ENCODE assay signal across 25 mouse cellular contexts in the genomic region with DNA sequence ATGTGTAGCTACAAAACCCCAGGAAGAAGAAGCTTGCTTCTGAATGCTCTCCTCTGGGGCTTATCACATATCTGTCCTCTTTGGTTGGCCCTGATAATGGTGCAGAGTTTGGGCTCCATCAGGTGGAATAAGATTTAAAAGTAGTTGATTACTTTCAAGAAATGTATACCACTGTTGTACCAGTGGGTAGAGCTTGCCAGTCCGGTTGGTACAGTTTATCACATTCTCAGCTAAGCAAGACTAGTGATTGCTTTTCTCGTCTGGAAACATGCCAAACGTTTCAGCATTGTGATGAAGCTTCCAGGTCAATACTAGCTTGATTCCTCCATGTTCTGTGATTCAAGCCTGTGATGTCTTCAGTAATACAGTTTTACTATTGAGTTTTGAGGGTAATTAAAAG.
DNase-seq lines count a peak whose midpoint lies in the region; ATAC-seq and TF ChIP-seq lines count a peak whose summit lies in the region.
"Had no signal": no experiment of that assay in that cellular context is flagged by ENCODE, and none has a peak within 500 bp of the region (broad histone marks: within the 10 kb centered on the region; RNA-seq: fewer than 3 reads in every experiment).

No protein-coding gene starts in this region.

- H3K27ac ChIP-seq in kidney, adult 2 months (ENCODE audit: insufficient read depth, low read depth, low read length) = no peak overlapping the region
- no peak overlapping the region for H3K27ac ChIP-seq in lung, embryonic 14.5 days (ENCODE audit: low read depth)
- H3K27ac ChIP-seq: embryonic facial prominence, embryonic 12.5 days; embryonic facial prominence, embryonic 15.5 days; forebrain, embryonic 10.5 days; forebrain, embryonic 12.5 days had no signal

- 67% methylated on average over 3 of the region's 3 CpGs for WGBS in kidney, adult 2 months
- 56% methylated on average over 3 of the region's 3 CpGs for WGBS in lung, embryonic 14.5 days

- H3K4me2 ChIP-seq in lung, embryonic 14.5 days = no peak overlapping the region
- H3K4me2 ChIP-seq: embryonic facial prominence, embryonic 12.5 days; embryonic facial prominence, embryonic 15.5 days; forebrain, embryonic 12.5 days had no signal

- TF ChIP-seq CTCF in kidney, adult 2 months (conservative IDR thresholded peaks at IDR 0.05; ENCODE audit: insufficient read depth, insufficient read length, low read depth, low read length) = no peak
- no peak for TF ChIP-seq CTCF in lung, embryonic 14.5 days (IDR thresholded peaks at IDR 0.05; ENCODE audit: low read depth)

- DNase-seq in kidney, postnatal 10 days = peak; percentile 5
- DNase-seq in kidney, adult 2 months = no peak
- peak; percentile 27 for DNase-seq in lung, embryonic 14.5 days
- DNase-seq in lung, postnatal 10 days = no peak
- peak; percentile 1 to 4 for DNase-seq in urinary bladder, adult 18-20 months (ENCODE audit: low spot score in 2 of 2)
- no peak for DNase-seq in urinary bladder, postnatal 10 days (ENCODE audit: low spot score)
- DNase-seq in urinary bladder, postnatal 25 days (ENCODE audit: low spot score) = peak; percentile 7
- no peak for DNase-seq in urinary bladder, adult 2 months (ENCODE audit: low spot score)
- DNase-seq: adrenal gland, adult 2 months; adrenal gland, postnatal 10 days; adrenal gland, postnatal 25 days; cerebellum, adult 11 months; cerebellum, adult 18-20 months; cerebellum, adult 8-10 months; cerebellum, adult 9-11 months; cerebellum, postnatal 14 days; cerebellum, postnatal 36 days; embryo, embryonic 11 days had no signal

- H3K4me3 ChIP-seq in kidney, adult 2 months (ENCODE audit: insufficient read depth, low read depth, low read length) = no peak overlapping the region
- H3K4me3 ChIP-seq in lung, embryonic 14.5 days (ENCODE audit: low read depth, low read length) = no peak overlapping the region
- H3K4me3 ChIP-seq: embryonic facial prominence, embryonic 12.5 days; embryonic facial prominence, embryonic 15.5 days; erythroblast, embryonic 14.5 days; forebrain, embryonic 10.5 days; forebrain, embryonic 12.5 days had no signal

- H3K9me3 ChIP-seq in lung, embryonic 14.5 days (ENCODE audit: low read depth, low read length) = no peaks in the 10 kb centered on the region
- H3K9me3 ChIP-seq: embryonic facial prominence, embryonic 12.5 days; embryonic facial prominence, embryonic 15.5 days; forebrain, embryonic 10.5 days; forebrain, embryonic 12.5 days had no signal

- H3K4me1 ChIP-seq in kidney, adult 2 months (ENCODE audit: control insufficient read depth, insufficient read depth, low read length) = no peaks in the 10 kb centered on the region
- H3K4me1 ChIP-seq in lung, embryonic 14.5 days (ENCODE audit: insufficient read depth) = no peaks in the 10 kb centered on the region
- H3K4me1 ChIP-seq: embryonic facial prominence, embryonic 12.5 days; embryonic facial prominence, embryonic 15.5 days; forebrain, embryonic 10.5 days; forebrain, embryonic 12.5 days had no signal

- H3K27me3 ChIP-seq in kidney, adult 2 months (replicated peaks; ENCODE audit: control insufficient read depth, insufficient read depth, low read length) = no peaks in the 10 kb centered on the region
- no peaks in the 10 kb centered on the region for H3K27me3 ChIP-seq in lung, embryonic 14.5 days (ENCODE audit: insufficient read depth, low read length)
- H3K27me3 ChIP-seq: embryonic facial prominence, embryonic 12.5 days; embryonic facial prominence, embryonic 15.5 days; forebrain, embryonic 12.5 days had no signal

- TF ChIP-seq POLR2A in kidney, adult 2 months (IDR thresholded peaks at IDR 0.05; ENCODE audit: low read depth, low read length) = no peak

- no peaks in the 10 kb centered on the region for H3K36me3 ChIP-seq in kidney, adult 2 months (ENCODE audit: control insufficient read depth, insufficient read depth, low read length)
- H3K36me3 ChIP-seq in lung, embryonic 14.5 days (ENCODE audit: insufficient read depth) = no peaks in the 10 kb centered on the region
- H3K36me3 ChIP-seq: embryonic facial prominence, embryonic 12.5 days; embryonic facial prominence, embryonic 15.5 days; forebrain, embryonic 10.5 days; forebrain, embryonic 12.5 days had no signal

- no peak overlapping the region for H3K9ac ChIP-seq in lung, embryonic 14.5 days
- H3K9ac ChIP-seq: embryonic facial prominence, embryonic 12.5 days; embryonic facial prominence, embryonic 15.5 days; forebrain, embryonic 12.5 days had no signal

- no peak for ATAC-seq in lung, embryonic 14.5 days (ENCODE audit: insufficient read depth)
- ATAC-seq: forebrain, embryonic 14.5 days; forebrain, embryonic 16.5 days had no signal

Comparison
In these comparisons a context has a peak if more than half of its experiments do, and no peak if none do; other contexts are left out.
1. DNase-seq: peak in kidney, postnatal 10 days (single experiment), lung, embryonic 14.5 days (single experiment), urinary bladder, adult 18-20 months (2 of 2) and urinary bladder, postnatal 25 days (single experiment); none in kidney, adult 2 months (single experiment), lung, postnatal 10 days (single experiment), urinary bladder, postnatal 10 days (single experiment) and urinary bladder, adult 2 months (single experiment).